Mouse (Mus musculus) stomach, embryonic 16.5 days (tissue): Measurements from ENCODE around the gene Cd2bp2. TPM values are rescaled to one million over a fixed set of nuclear protein-coding genes. Genes with fewer than 3 reads are reported as not detected.

Experiments used
- ATAC-seq: fragments of 200-750 bp; cut with Nextera tagmentation; 2 replicates; pipeline ENCODE4 v1.8.0; 2017; ENCODE audit warnings: moderate number of reproducible peaks, moderate TSS enrichment; ENCODE audit not compliant: insufficient read depth, low FRiP score
- H3K27ac ChIP-seq: fragments of 300-500 bp; sonication (generic); 2 replicates; pipeline ENCODE4 v1.5.1; 2014; ENCODE audit warnings: low read length
- H3K27me3 ChIP-seq: fragments of 300-500 bp; sonication (generic); 2 replicates; pipeline ENCODE4 v1.6.1; 2014; ENCODE audit warnings: low read length, control low read depth, mixed read lengths; ENCODE audit not compliant: control insufficient read depth, insufficient read depth
- H3K36me3 ChIP-seq: fragments of 300-500 bp; sonication (generic); 2 replicates; pipeline ENCODE4 v1.6.1; 2014; ENCODE audit warnings: low read length; ENCODE audit not compliant: control insufficient read depth, insufficient read depth
- H3K4me1 ChIP-seq: fragments of 300-500 bp; sonication (generic); 2 replicates; pipeline ENCODE4 v1.6.1; 2014; ENCODE audit warnings: low read length, control low read depth, mixed read lengths; ENCODE audit not compliant: control insufficient read depth, insufficient read depth
- H3K4me2 ChIP-seq: fragments of 300-500 bp; sonication (generic); 2 replicates; pipeline ENCODE4 v1.6.1; 2014; ENCODE audit warnings: low read depth, low read length, mixed read lengths
- H3K4me3 ChIP-seq: fragments of 300-500 bp; sonication (generic); replicated peaks from 2 replicates; pipeline ENCODE4 v1.5.1; 2014; ENCODE audit warnings: mild to moderate bottlenecking, low read length
- H3K9ac ChIP-seq: fragments of 300-500 bp; sonication (generic); 2 replicates; pipeline ENCODE4 v1.6.1; 2014; ENCODE audit warnings: low read length
- H3K9me3 ChIP-seq: fragments of 300-500 bp; sonication (generic); replicated peaks from 2 replicates; pipeline ENCODE4 v1.6.1; 2016; ENCODE audit warnings: low read length, control low read depth; ENCODE audit not compliant: control insufficient read depth
- WGBS: fragments of 180-500 bp; shearing (Covaris S2); extraction: QIAGEN DNeasy Blood & Tissue Kit; methylation state at CpG from one replicate; pipeline ENCODE4 v1.1.7; 2014; 5-methylcytosine and 5-hydroxymethylcytosine counted together
- polyA plus RNA-seq: library from polyadenylated mRNA; unstranded; fragments of >200 nt; fragmentation: Nextera tagmentation; extraction: Ambion mirVana; gene quantifications from 2 replicates; pipeline ENCODE4 v1.2.1, GENCODE M21; 2015

Cd2bp2 gene
- polyA plus RNA-seq, 1 experiment from 2014 or later, result 47.7 TPM

DNA sequence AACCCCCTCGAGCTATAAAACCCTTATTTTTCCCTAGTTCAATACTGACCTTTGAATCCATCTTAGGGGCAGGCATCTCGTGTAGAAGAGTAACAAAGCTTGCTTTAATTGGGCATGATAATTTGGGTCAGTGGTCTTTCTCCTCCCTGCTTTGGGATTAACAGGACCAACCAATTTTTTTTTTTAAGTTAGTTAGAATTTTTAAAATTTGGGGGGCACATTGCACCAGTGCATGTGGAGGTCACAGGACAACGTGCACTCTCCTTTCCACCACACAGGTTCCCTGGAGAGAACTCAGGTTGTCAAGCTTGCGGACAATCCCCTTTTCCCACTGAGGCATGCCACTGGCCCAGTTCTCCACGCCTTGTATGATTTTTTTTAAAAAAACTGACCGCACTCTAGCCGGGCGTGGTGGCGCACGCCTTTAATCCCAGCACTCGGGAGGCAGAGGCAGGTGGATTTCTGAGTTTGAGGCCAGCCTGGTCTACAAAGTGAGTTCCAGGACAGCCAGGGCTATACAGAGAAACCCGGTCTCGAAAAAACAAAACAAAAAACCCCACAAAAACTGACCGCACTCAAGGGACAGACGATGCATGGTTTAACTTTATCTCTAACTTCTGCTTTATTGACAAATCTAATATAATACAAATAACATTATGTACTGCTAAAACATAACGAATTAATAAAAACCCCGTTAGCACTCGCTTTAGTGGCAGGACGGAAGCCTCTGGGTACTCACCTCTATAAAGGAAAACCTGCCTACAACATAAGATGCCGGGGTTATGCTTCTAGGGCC lies 36.2 kb upstream of the Cd2bp2 start:
- Histone ChIP-seq H3K27me3 (no peaks in the 10 kb centered on the region), H3K4me3 (peak overlapping the region; percentile 89), H3K27ac (peak overlapping the region; percentile 96), H3K36me3 (peaks cover 21% of the 10 kb centered on the region), H3K4me1 (peaks cover 17% of the 10 kb centered on the region), H3K9ac (peak overlapping the region; percentile 94), H3K4me2 (peak overlapping the region; percentile 75), H3K9me3 (no peaks in the 10 kb centered on the region)
- ATAC-seq, result no peak
- WGBS, result 4% methylated on average over 20 of the region's 20 CpGs

DNA sequence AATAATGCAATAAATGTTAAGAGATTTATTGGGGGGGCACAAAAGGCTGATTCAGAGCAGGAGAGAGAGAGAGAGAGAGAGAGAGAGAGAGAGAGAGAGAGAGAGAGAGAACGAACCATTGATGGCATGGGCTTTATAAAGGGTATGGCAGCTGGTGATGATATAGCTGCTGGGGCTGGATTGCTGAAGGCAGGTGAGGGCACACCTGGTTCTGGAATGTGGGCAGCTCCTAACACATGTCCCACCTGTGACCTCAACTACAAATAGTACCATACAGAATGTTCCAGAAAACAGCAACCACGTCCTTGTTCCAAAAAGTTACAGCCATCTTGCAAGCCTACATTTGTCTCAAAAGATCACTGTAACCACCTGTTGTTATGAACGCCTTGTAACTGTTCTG lies 35.5 kb upstream of the Cd2bp2 start:
- H3K4me3 ChIP-seq, result peak overlapping the region; percentile 89
- H3K9ac ChIP-seq, result peak overlapping the region; percentile 94
- H3K27me3 ChIP-seq, result no peaks in the 10 kb centered on the region
- H3K4me1 ChIP-seq, result peaks cover 17% of the 10 kb centered on the region
- no peaks in the 10 kb centered on the region for H3K9me3 ChIP-seq
- WGBS, result 53% methylated on average over 3 of the region's 3 CpGs
- no peak for ATAC-seq
- peak overlapping the region; percentile 96; the same call in 1 of the 2 replicates for H3K27ac ChIP-seq
- peak overlapping the region; percentile 75 for H3K4me2 ChIP-seq
- peaks cover 15% of the 10 kb centered on the region for H3K36me3 ChIP-seq

DNA sequence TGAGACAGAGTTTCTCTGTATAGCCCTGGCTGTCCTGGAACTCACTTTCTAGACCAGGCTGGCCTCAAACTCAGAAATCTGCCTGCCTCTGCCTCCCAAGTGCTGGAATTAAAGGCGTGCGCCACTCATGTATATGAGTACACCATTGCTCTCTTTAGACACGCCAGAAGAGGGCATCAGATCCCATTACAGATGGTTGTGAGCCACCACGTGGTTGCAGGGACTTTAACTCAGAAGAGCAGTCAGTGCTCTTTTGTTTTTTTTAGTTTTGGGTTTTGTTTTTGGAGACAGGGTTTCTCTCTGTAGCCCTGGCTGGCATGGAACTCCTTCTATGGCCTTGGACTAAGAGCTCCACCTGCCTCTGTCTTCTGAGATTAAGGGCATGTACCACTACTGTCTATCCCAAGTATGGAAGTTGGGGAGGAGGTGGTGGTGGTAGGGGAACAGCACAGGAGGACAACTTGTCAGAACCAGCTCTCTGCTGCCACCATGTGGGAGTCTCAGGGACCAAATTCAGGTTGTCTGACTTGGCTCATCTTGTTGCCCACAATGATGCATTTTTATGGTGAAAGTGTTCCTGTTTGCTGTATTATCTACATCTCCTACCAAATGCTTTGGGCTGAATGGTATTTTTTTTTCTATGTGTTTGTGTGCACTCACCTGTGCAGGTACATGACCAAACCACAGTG lies 32.9 kb upstream of the Cd2bp2 start:
- no peaks in the 10 kb centered on the region for H3K27me3 ChIP-seq
- H3K4me1 ChIP-seq, result peaks cover 17% of the 10 kb centered on the region
- ATAC-seq, result no peak
- H3K36me3 ChIP-seq, result no peaks in the 10 kb centered on the region; the same call in 1 of the 2 replicates
- 64% methylated on average over 4 of the region's 4 CpGs for WGBS
- H3K9ac ChIP-seq, result no peak overlapping the region
- H3K4me3 ChIP-seq, result no peak overlapping the region
- no peak overlapping the region for H3K4me2 ChIP-seq
- no peak overlapping the region for H3K27ac ChIP-seq
- H3K9me3 ChIP-seq, result no peaks in the 10 kb centered on the region

DNA sequence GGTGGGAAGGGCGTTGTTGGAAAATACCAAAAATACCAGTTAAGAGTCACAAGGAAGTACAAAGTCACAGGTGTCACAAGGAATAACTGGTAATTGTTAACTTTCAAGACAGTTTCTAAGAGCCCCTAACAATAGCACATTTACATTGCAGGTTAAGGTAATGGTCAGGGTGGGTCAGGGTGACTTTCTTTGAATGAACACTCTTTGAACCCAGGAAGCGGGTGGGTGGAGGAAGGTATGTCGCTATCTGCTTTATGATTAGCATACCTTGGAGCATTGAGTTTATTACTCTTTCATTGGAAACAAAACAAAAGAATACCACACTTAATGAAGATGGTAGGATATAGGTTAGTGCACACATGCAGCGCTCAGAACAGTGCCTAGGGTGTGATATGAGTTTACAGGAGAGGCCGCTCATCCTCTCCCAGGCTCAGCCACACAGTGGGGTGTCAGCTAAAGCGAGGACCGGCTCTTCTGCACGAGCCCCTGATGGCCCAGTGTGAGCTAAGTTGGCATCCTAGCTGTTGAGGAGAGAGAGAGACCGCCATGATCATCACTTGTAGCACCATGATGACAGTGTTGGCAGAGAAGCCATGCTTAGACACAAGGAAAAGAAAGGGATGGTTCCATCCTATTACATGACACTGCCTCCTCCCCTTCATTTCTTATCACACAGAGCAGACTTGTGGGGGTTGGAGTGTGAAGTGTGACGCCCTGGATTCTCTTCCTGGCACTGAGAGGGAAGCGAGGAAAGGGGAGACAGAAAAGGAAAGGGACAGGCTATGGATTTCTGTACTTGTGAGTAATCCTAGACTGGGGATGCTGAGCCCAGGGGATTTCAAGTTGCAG lies 29.5 kb upstream of the Cd2bp2 start:
- Histone ChIP-seq H3K27me3 (no peaks in the 10 kb centered on the region), H3K4me3 (no peak overlapping the region), H3K36me3 (no peaks in the 10 kb centered on the region; the same call in 1 of the 2 replicates), H3K27ac (no peak overlapping the region), H3K9me3 (no peaks in the 10 kb centered on the region), H3K4me1 (peaks cover 4% of the 10 kb centered on the region; the same call in 1 of the 2 replicates), H3K9ac (no peak overlapping the region), H3K4me2 (no peak overlapping the region)
- 81% methylated on average over 11 of the region's 11 CpGs for WGBS
- no peak for ATAC-seq

DNA sequence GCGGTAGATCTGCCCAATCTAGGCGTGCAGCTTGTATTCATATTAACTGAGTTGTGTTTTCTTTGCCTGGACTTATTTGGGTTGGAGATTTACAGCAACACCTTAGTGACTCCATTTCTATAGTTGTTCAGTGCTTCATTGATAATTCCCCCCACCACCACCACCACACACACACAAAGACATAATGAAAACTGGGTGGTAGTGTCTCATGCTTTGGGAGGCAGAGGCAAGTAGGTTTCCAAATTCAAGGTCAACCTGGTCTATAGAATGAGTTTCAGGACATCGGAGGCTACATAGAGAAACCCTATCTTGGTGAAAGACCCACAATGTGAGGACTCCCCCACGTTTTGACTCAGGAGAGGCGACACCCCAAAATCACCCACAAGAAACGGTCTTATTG lies 28.8 kb upstream of the Cd2bp2 start:
- no peaks in the 10 kb centered on the region; the same call in 1 of the 2 replicates for H3K36me3 ChIP-seq
- H3K9ac ChIP-seq, result no peak overlapping the region
- no peaks in the 10 kb centered on the region; the same call in 1 of the 2 replicates for H3K4me1 ChIP-seq
- H3K4me2 ChIP-seq, result no peak overlapping the region
- no peak for ATAC-seq
- H3K9me3 ChIP-seq, result no peaks in the 10 kb centered on the region
- H3K27me3 ChIP-seq, result no peaks in the 10 kb centered on the region
- H3K4me3 ChIP-seq, result no peak overlapping the region
- H3K27ac ChIP-seq, result no peak overlapping the region
- 91% methylated on average over 6 of the region's 6 CpGs for WGBS

DNA sequence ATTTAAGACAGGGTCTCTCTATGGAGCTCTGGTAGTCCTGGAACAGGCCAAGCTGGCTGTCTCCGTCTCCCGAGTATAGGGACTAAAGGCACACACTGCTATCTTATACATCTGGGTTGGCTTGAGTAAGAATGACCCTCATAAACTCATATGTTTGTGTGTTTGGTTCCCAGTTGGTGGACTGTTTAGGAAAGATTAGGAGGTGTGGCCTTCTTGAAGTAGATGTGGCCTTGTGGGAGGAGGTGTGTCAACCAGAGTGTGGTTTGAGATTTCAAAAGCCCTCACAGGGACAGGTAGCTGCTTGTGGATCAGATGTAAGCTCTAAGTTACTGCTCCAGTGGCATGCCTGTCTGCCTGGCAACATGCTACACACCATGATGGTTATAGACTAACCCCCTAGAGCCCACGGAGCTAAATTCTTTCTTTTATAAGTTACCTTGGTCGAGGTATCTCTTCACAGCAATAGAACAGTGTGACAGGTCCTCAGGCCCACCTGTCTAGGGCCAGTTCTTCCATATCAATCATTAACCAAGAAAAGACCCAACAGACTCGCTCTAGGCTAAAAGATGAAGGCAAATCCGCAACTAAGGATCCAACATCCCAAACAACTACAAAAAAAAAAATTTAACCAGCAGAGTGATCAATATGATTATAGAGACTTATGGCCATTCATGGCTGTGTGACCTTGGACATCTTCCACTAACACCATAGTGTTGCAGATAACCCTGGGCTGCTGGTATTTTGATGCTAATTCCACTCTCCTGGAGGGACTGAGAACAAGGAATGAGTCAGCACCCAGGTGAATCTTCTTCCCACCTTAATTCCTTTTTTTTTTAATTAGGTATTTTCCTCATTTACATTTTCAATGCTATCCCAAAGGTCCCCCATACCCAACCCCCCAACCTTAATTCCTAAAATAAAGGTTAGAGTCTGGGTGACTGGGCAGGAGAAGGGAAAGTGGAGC lies 27.9 kb upstream of the Cd2bp2 start:
- WGBS, result 70% methylated on average over 6 of the region's 6 CpGs
- H3K36me3 ChIP-seq, result no peaks in the 10 kb centered on the region
- no peak overlapping the region for H3K27ac ChIP-seq
- no peak overlapping the region for H3K9ac ChIP-seq
- no peak overlapping the region for H3K4me3 ChIP-seq
- 0 out of 2 replicates have a peak, but pooled peaks have one; percentile 29 for ATAC-seq
- H3K9me3 ChIP-seq, result no peaks in the 10 kb centered on the region
- H3K4me2 ChIP-seq, result no peak overlapping the region
- H3K4me1 ChIP-seq, result no peaks in the 10 kb centered on the region; the same call in 1 of the 2 replicates
- no peaks in the 10 kb centered on the region for H3K27me3 ChIP-seq

DNA sequence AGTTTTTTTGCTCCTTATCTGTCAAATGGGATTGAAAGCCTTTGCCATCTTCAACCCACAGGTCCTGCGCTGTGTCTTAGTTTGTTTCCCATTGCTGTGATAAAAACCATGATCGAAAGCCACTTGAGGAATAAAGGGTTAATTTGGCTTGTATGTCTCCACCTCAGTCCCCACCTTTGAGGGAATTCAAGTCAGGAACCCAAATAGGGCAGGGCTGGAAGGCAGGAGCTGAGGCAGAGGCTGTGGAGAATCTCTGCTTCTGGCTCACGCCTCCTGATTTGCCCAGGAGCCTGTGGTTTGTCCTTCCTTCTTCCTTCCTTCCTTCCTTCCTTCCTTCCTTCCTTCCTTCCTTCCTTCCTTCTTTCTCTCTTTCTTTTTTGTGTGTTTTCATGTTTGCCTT lies 27.3 kb upstream of the Cd2bp2 start:
- no peaks in the 10 kb centered on the region for H3K27me3 ChIP-seq
- no peak overlapping the region for H3K27ac ChIP-seq
- H3K4me3 ChIP-seq, result no peak overlapping the region
- ATAC-seq, result no peak
- H3K4me2 ChIP-seq, result no peak overlapping the region
- H3K36me3 ChIP-seq, result no peaks in the 10 kb centered on the region
- H3K9ac ChIP-seq, result no peak overlapping the region
- H3K4me1 ChIP-seq, result no peaks in the 10 kb centered on the region; the same call in 1 of the 2 replicates
- no peaks in the 10 kb centered on the region for H3K9me3 ChIP-seq
- 93% methylated on average over 3 of the region's 3 CpGs for WGBS

DNA sequence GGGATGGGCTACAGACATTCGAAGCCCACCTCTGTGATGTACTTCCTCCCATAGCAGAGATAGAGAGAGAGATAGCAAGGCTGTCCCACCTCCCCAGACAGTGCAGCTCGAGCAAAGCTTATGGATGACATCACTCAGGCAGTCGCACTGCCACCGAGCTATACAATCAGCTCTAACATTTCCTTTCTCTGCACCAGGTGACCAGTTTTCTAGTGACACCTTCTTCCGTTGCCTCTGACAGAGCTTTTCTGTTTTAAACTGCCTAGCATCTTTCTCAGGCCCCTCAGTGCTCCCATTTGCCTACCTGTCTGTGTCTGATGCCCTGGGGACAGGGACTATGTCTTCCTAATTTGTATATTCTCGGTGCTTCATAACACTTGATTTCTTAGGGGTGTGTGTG lies 24.6 kb upstream of the Cd2bp2 start:
- no peak overlapping the region for H3K9ac ChIP-seq
- H3K27ac ChIP-seq, result no peak overlapping the region
- H3K36me3 ChIP-seq, result no peaks in the 10 kb centered on the region
- H3K4me1 ChIP-seq, result no peaks in the 10 kb centered on the region; the same call in 1 of the 2 replicates
- 69% methylated on average over 6 of the region's 6 CpGs for WGBS
- H3K4me3 ChIP-seq, result no peak overlapping the region
- no peaks in the 10 kb centered on the region for H3K9me3 ChIP-seq
- no peak overlapping the region for H3K4me2 ChIP-seq
- ATAC-seq, result no peak
- no peaks in the 10 kb centered on the region for H3K27me3 ChIP-seq
